Mouse (Mus musculus) hindbrain, embryonic 10.5 days (tissue): Measurements from ENCODE around the gene 4930524B15Rik. TPM values are rescaled to one million over a fixed set of nuclear protein-coding genes. Genes with fewer than 3 reads are reported as not detected.

ENCODE experiments used
- DNase-seq: peaks from one replicate; pipeline ENCODE4 v3.0.0-alpha.2; 2017; ENCODE audit warnings: low spot score
- H3K27ac ChIP-seq: fragments of 300-500 bp; sonication (generic); 2 replicates; pipeline ENCODE4 v1.5.1; 2016; ENCODE audit warnings: mild to moderate bottlenecking, moderate library complexity
- H3K27me3 ChIP-seq: fragments of 300-500 bp; sonication (generic); 2 replicates; pipeline ENCODE4 v1.6.1; 2016; ENCODE audit warnings: mild to moderate bottlenecking; ENCODE audit not compliant: poor library complexity, insufficient read depth, severe bottlenecking
- H3K36me3 ChIP-seq: fragments of 300-500 bp; sonication (generic); 2 replicates; pipeline ENCODE4 v1.6.1; 2016; ENCODE audit warnings: mild to moderate bottlenecking, moderate library complexity
- H3K4me1 ChIP-seq: fragments of 300-500 bp; sonication (generic); replicated peaks from 2 replicates; pipeline ENCODE4 v1.6.1; 2016; ENCODE audit warnings: mild to moderate bottlenecking
- H3K4me3 ChIP-seq: fragments of 300-500 bp; sonication (generic); 2 replicates; pipeline ENCODE4 v1.5.1; 2016; ENCODE audit warnings: mild to moderate bottlenecking, moderate library complexity
- H3K9me3 ChIP-seq: fragments of 300-500 bp; sonication (generic); 2 replicates; pipeline ENCODE4 v1.6.1; 2016; ENCODE audit warnings: mild to moderate bottlenecking, moderate library complexity
- WGBS: fragments of 180-500 bp; shearing (Covaris S2); methylation state at CpG from one replicate; pipeline ENCODE4 v1.1.7; 2016; 5-methylcytosine and 5-hydroxymethylcytosine counted together
- polyA plus RNA-seq: library from polyadenylated mRNA; unstranded; fragments of >200 nt; fragmentation: Nextera tagmentation; extraction: Ambion mirVana; gene quantifications from 2 replicates; pipeline ENCODE4 v1.2.1, GENCODE M21; 2016

The 4930524B15Rik gene
- polyA plus RNA-seq, 1 experiment from 2014 or later, result 0.20 TPM

- no peaks in the 10 kb centered on the region for H3K9me3 ChIP-seq
- H3K4me1 ChIP-seq, result peaks cover 25% of the 10 kb centered on the region
- H3K4me3 ChIP-seq, result no peak overlapping the region
- no peaks in the 10 kb centered on the region for H3K27me3 ChIP-seq
- no peak for DNase-seq
- 65% methylated on average over 7 of the region's 7 CpGs for WGBS
- no peak overlapping the region for H3K27ac ChIP-seq
- peaks cover 4% of the 10 kb centered on the region; the same call in 1 of the 2 replicates for H3K36me3 ChIP-seq
Observed at GRCm38 (mm10) chr11:32027474-32028342, 62.3 kb downstream of the 4930524B15Rik start.

GRCm38 (mm10) chr11:32028605-32029004, 63.2 kb downstream of the 4930524B15Rik start:
- no peak overlapping the region for H3K4me3 ChIP-seq
- H3K27ac ChIP-seq, result no peak overlapping the region
- H3K36me3 ChIP-seq, result peaks cover 4% of the 10 kb centered on the region; the same call in 1 of the 2 replicates
- no peaks in the 10 kb centered on the region for H3K9me3 ChIP-seq
- 81% methylated on average over 3 of the region's 3 CpGs for WGBS
- no peaks in the 10 kb centered on the region for H3K27me3 ChIP-seq
- peaks cover 27% of the 10 kb centered on the region for H3K4me1 ChIP-seq
- no peak for DNase-seq

Other genes with a start within 250 kb of the 4930524B15Rik start
- 5.4 and 6.0 TPM in 2 replicates for gene Cpeb4, start 93.4 kb upstream of the 4930524B15Rik start, polyA plus RNA-seq
- gene Nsg2, start 34.9 kb downstream of the 4930524B15Rik start, polyA plus RNA-seq, result 26.5 and 76.8 TPM in 2 replicates
- gene Il9r, start 234.7 kb downstream of the 4930524B15Rik start, polyA plus RNA-seq, result not detected in 2 replicates
- 97.6 and 103 TPM in 2 replicates for gene Snrnp25, start 239.8 kb downstream of the 4930524B15Rik start, polyA plus RNA-seq